Comparison of ENCODE assay signal across 8 mouse cellular contexts in the genomic region with DNA sequence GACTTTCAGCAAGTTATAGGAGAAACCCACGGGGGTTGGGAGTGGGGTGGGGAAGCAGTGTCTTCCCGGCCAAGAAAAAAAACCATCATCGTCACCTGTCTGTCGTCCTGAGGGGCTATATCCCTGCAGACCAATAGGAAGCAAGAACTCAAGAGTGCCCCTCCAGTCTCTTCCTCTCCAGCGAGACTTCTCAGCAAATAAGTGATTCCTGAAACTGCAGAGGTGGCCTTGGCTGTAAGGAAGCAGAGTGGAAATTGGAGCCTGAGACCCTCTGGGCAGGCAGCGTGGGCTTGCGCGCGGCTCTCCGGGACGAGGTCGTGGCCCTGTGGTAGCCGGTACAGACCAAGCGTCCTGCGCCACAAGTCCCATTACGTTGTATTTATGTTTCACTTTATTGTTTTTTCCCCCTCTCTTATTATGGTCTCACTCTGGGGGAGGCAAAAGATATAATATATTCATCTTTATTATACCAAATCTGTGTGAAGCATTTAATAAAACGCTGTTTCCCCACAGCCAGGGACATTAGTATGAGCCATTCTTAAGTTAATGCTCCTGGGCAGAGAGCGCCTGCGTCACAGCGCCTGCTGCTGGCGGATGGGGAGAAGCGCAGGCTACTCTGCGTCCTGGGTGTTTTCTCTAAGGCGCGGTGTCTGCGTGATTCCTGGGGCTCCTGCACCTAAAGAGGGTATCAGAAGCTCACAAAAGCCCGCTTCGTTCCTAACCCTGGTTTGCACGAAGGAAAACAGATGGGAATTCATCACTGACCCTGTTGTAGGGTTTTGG. TPM values are rescaled to one million over a fixed set of nuclear protein-coding genes. Genes with fewer than 3 reads are reported as not detected.
A peak's percentile ranks its signal among the peaks of the same experiment; 100 is the strongest.
DNase-seq lines count a peak whose midpoint lies in the region; ATAC-seq and TF ChIP-seq lines count a peak whose summit lies in the region.

No protein-coding gene starts in this region.

- no peak overlapping the region; the same call in 1 of the 2 replicates for H3K4me3 ChIP-seq in liver, adult 2 months (ENCODE audit: insufficient read depth, low read depth, low read length)
- no peak overlapping the region for H3K4me3 ChIP-seq in embryonic facial prominence, embryonic 13.5 days
- no peak overlapping the region for H3K4me3 ChIP-seq in liver, postnatal 0 days (ENCODE audit: low read depth, low read length)
- H3K4me3 ChIP-seq in stomach, postnatal 0 days (ENCODE audit: low read depth, low read length), result 0 out of 2 replicates have a peak overlapping the region, but pooled peaks have one; percentile 17

- H3K36me3 ChIP-seq in liver, adult 2 months (ENCODE audit: control insufficient read depth, insufficient read depth, low read length), result no peaks in the 10 kb centered on the region
- no peaks in the 10 kb centered on the region for H3K36me3 ChIP-seq in embryonic facial prominence, embryonic 13.5 days
- H3K36me3 ChIP-seq in liver, postnatal 0 days (replicated peaks; ENCODE audit: insufficient read depth, low read length), result no peaks in the 10 kb centered on the region
- no peaks in the 10 kb centered on the region for H3K36me3 ChIP-seq in stomach, postnatal 0 days (ENCODE audit: control insufficient read depth, insufficient read depth, low read length)

- H3K27ac ChIP-seq in liver, adult 2 months (replicated peaks; ENCODE audit: insufficient read depth, low read depth, low read length), result no peak overlapping the region
- H3K27ac ChIP-seq in embryonic facial prominence, embryonic 13.5 days, result no peak overlapping the region
- H3K27ac ChIP-seq in liver, postnatal 0 days (ENCODE audit: low read depth), result no peak overlapping the region
- H3K27ac ChIP-seq in stomach, postnatal 0 days (replicated peaks), result no peak overlapping the region

- H3K9me3 ChIP-seq in embryonic facial prominence, embryonic 13.5 days, result no peaks in the 10 kb centered on the region
- H3K9me3 ChIP-seq in liver, postnatal 0 days (ENCODE audit: low read length), result no peaks in the 10 kb centered on the region
- H3K9me3 ChIP-seq in stomach, postnatal 0 days (ENCODE audit: control insufficient read depth, low read length), result no peaks in the 10 kb centered on the region

- no peaks in the 10 kb centered on the region for H3K4me1 ChIP-seq in liver, adult 2 months (ENCODE audit: control insufficient read depth, insufficient read depth, low read length)
- peaks cover 13% of the 10 kb centered on the region for H3K4me1 ChIP-seq in embryonic facial prominence, embryonic 13.5 days
- no peaks in the 10 kb centered on the region for H3K4me1 ChIP-seq in liver, postnatal 0 days (ENCODE audit: insufficient read depth)
- no peaks in the 10 kb centered on the region for H3K4me1 ChIP-seq in stomach, postnatal 0 days (replicated peaks; ENCODE audit: control insufficient read depth, insufficient read depth)

- TF ChIP-seq CTCF in liver, adult 2 months (IDR thresholded peaks at IDR 0.05; ENCODE audit: low read depth, low read length), result peak; percentile 92
- peak; percentile 85 for TF ChIP-seq CTCF in liver, postnatal 0 days (IDR thresholded peaks at IDR 0.05; ENCODE audit: low read depth)
- peak; percentile 91 for TF ChIP-seq CTCF in stomach, postnatal 0 days (IDR thresholded peaks at IDR 0.05; ENCODE audit: low read depth)

- no peak for ATAC-seq in CD4-positive, CD25-positive, alpha-beta regulatory T cell, adult 4 months
- no peak for ATAC-seq in embryonic facial prominence, embryonic 13.5 days (ENCODE audit: insufficient number of reproducible peaks, insufficient read depth, low FRiP score, low TSS enrichment, low read depth)
- ATAC-seq in liver, postnatal 0 days, result no peak
- no peak for ATAC-seq in stomach, postnatal 0 days (ENCODE audit: low FRiP score, low TSS enrichment)

- DNase-seq in CD4-positive, CD25-positive, alpha-beta regulatory T cell, adult 2 months (ENCODE audit: low read depth, low spot score), result peak; percentile 65
- DNase-seq in liver, adult 2 months (ENCODE audit: extremely low read depth, low read depth, low spot score), result peak; percentile 7
- no peak for DNase-seq in liver
- DNase-seq in liver, postnatal 0 days, result peak; percentile 50
- peak; percentile 57 for DNase-seq in stomach, postnatal 0 days (ENCODE audit: low spot score)
- no peak for DNase-seq in urinary bladder, postnatal 36 days (ENCODE audit: low spot score in 2 of 2)

- no peak overlapping the region for H3K9ac ChIP-seq in liver, adult 2 months (ENCODE audit: low read depth, low read length)
- H3K9ac ChIP-seq in embryonic facial prominence, embryonic 13.5 days, result no peak overlapping the region
- no peak overlapping the region for H3K9ac ChIP-seq in liver, postnatal 0 days (replicated peaks)
- no peak overlapping the region for H3K9ac ChIP-seq in stomach, postnatal 0 days (ENCODE audit: low read length)

- H3K4me2 ChIP-seq in embryonic facial prominence, embryonic 13.5 days, result 0 out of 2 replicates have a peak overlapping the region, but pooled peaks have one; percentile 18
- H3K4me2 ChIP-seq in liver, postnatal 0 days (ENCODE audit: low read depth, low read length), result no peak overlapping the region
- no peak overlapping the region for H3K4me2 ChIP-seq in stomach, postnatal 0 days (replicated peaks; ENCODE audit: low read depth)

- peaks cover 19% of the 10 kb centered on the region for H3K27me3 ChIP-seq in liver, adult 2 months (ENCODE audit: control insufficient read depth, insufficient read depth, low read length)
- peaks cover 93% of the 10 kb centered on the region for H3K27me3 ChIP-seq in embryonic facial prominence, embryonic 13.5 days
- H3K27me3 ChIP-seq in liver, postnatal 0 days (ENCODE audit: insufficient read depth, low read length), result peaks cover 69% of the 10 kb centered on the region
- peaks cover 24% of the 10 kb centered on the region for H3K27me3 ChIP-seq in stomach, postnatal 0 days (ENCODE audit: control insufficient read depth, insufficient read depth, low read length)

- H3K79me2 ChIP-seq in liver, adult 2 months (ENCODE audit: control insufficient read depth, insufficient read depth, low read length), result no peaks in the 10 kb centered on the region

- WGBS in liver, adult 2 months, result 7% methylated on average over 29 of the region's 29 CpGs
- WGBS in embryonic facial prominence, embryonic 13.5 days, result under 1% methylated on average over 29 of the region's 29 CpGs
- 2% methylated on average over 29 of the region's 29 CpGs for WGBS in liver, postnatal 0 days (ENCODE audit: insufficient replicate concordance)
- WGBS in stomach, postnatal 0 days, result 5% methylated on average over 29 of the region's 29 CpGs

- no peak for TF ChIP-seq POLR2A in liver, adult 2 months (IDR thresholded peaks at IDR 0.05; ENCODE audit: extremely low read depth, insufficient read depth, low read length)

- TF ChIP-seq EP300 in liver, postnatal 0 days (IDR thresholded peaks at IDR 0.05; ENCODE audit: low read depth), result no peak
- no peak for TF ChIP-seq EP300 in stomach, postnatal 0 days (optimal IDR thresholded peaks at IDR 0.05)

RNA-seq across cellular contexts. Expression of gene Lbx1, which starts 8.5 kb away (rescaled TPM):
- polyA plus RNA-seq in CD4-positive, CD25-positive, alpha-beta regulatory T cell, adult 4 months (2017; shearing (Covaris generic)), result not detected
- total RNA-seq in liver, adult 2 months (2014; rRNA removed), result under 0.01 TPM in 1 of 2 replicates, not detected in the other
- polyA plus RNA-seq in liver, adult 2 months (2012; rRNA removed), result not detected in 2 replicates
- polyA plus RNA-seq in embryonic facial prominence, embryonic 13.5 days (2015; fragmentation: Nextera tagmentation; extraction: Ambion mirVana), result 0.17 and 0.27 TPM in 2 replicates
- 0.04 TPM in 1 of 2 replicates, not detected in the other for polyA plus RNA-seq in liver, postnatal 0 days (2015; fragmentation: Nextera tagmentation; extraction: Ambion mirVana)
- polyA plus RNA-seq in stomach, postnatal 0 days (2015; fragmentation: Nextera tagmentation; extraction: Ambion mirVana), result 0.04 TPM in 1 of 2 replicates, not detected in the other

Comparison
In these comparisons a context has a peak if more than half of its experiments do, and no peak if none do; other contexts are left out.
1. DNase-seq: peak in CD4-positive, CD25-positive, alpha-beta regulatory T cell, adult 2 months (single experiment), liver, adult 2 months (single experiment), liver, postnatal 0 days (single experiment) and stomach, postnatal 0 days (single experiment); none in liver (single experiment) and urinary bladder, postnatal 36 days (0 of 2).
2. Peak in every context shown above with its lines, with median percentiles within 50 percentile points of each other: CTCF ChIP-seq.